31 mouse cellular contexts compared by ENCODE assay signal in genomic region chr13:63735739-63736138, GRCm38 (mm10).
DNase-seq lines count a peak whose midpoint lies in the region; ATAC-seq and TF ChIP-seq lines count a peak whose summit lies in the region.
"Had no signal": no experiment of that assay in that cellular context is flagged by ENCODE, and none has a peak within 500 bp of the region (broad histone marks: within the 10 kb centered on the region; RNA-seq: fewer than 3 reads in every experiment).

No protein-coding gene starts in this region.

- ATAC-seq in limb, embryonic 14.5 days (ENCODE audit: low FRiP score, low read depth): no peak
- no peak for ATAC-seq in embryonic facial prominence, embryonic 13.5 days (ENCODE audit: insufficient number of reproducible peaks, insufficient read depth, low FRiP score, low TSS enrichment, low read depth)
- no peak for ATAC-seq in monocyte, adult 5-6 weeks (replicated peaks; ENCODE audit: insufficient number of reproducible peaks, low FRiP score, low TSS enrichment, poor library complexity, severe bottlenecking)
- ATAC-seq: forebrain, embryonic 13.5 days; forebrain, embryonic 16.5 days; hindbrain, postnatal 0 days; inflammation-experienced regulatory T-cells, adult 6 months; intestine, embryonic 16.5 days; Patski had no signal

- DNase-seq in limb, embryonic 14.5 days (ENCODE audit: low spot score): peak; percentile 31
- DNase-seq in limb, embryonic 10.5 days (ENCODE audit: low spot score): no peak
- DNase-seq in thymus, postnatal 14 days: no peak
- DNase-seq in lung, postnatal 4 days: no peak
- DNase-seq: adrenal gland, postnatal 10 days; cerebellum, adult 11 months; cerebellum, adult 2 months; cerebellum, postnatal 10 days; cerebellum, postnatal 36 days; embryo, embryonic 11 days; gastrocnemius, adult 2 months; gastrocnemius, postnatal 14 days; heart, adult 18-20 months; heart, postnatal 10 days; heart, postnatal 4 days; kidney, adult 18-20 months had no signal

- no peak for TF ChIP-seq CTCF in embryonic fibroblast, embryonic 13.5 days (IDR thresholded peaks at IDR 0.05; ENCODE audit: borderline replicate concordance, insufficient read depth, low read length)

- no peak for TF ChIP-seq POLR2A in limb, embryonic 14.5 days (IDR thresholded peaks at IDR 0.05; ENCODE audit: borderline replicate concordance, extremely low read depth, insufficient read depth, insufficient read length)
- no peak for TF ChIP-seq POLR2A in embryonic fibroblast, embryonic 13.5 days (IDR thresholded peaks at IDR 0.05; ENCODE audit: low read depth, low read length)

- H3K36me3 ChIP-seq in limb, embryonic 14.5 days (ENCODE audit: control insufficient read depth, insufficient read depth, low read length): no peaks in the 10 kb centered on the region
- no peaks in the 10 kb centered on the region for H3K36me3 ChIP-seq in limb, embryonic 10.5 days
- no peaks in the 10 kb centered on the region for H3K36me3 ChIP-seq in embryonic facial prominence, embryonic 13.5 days
- H3K36me3 ChIP-seq: embryonic facial prominence, embryonic 12.5 days; forebrain, embryonic 10.5 days; heart, embryonic 12.5 days; heart, embryonic 15.5 days had no signal

- no peak overlapping the region for H3K4me3 ChIP-seq in limb, embryonic 14.5 days (replicated peaks; ENCODE audit: low read length)
- H3K4me3 ChIP-seq in limb, embryonic 10.5 days: no peak overlapping the region
- no peak overlapping the region for H3K4me3 ChIP-seq in embryonic facial prominence, embryonic 13.5 days
- H3K4me3 ChIP-seq in embryonic fibroblast, embryonic 13.5 days (ENCODE audit: insufficient read depth, low read length): no peak overlapping the region
- H3K4me3 ChIP-seq: embryonic facial prominence, embryonic 12.5 days; erythroblast, embryonic 14.5 days; forebrain, embryonic 10.5 days; forebrain, embryonic 13.5 days; gastrocnemius, adult 2 months; heart, embryonic 12.5 days; heart, embryonic 15.5 days had no signal

- H3K4me1 ChIP-seq in limb, embryonic 14.5 days (ENCODE audit: control insufficient read depth, insufficient read depth, low read length): no peaks in the 10 kb centered on the region
- H3K4me1 ChIP-seq in limb, embryonic 10.5 days: peaks cover 3% of the 10 kb centered on the region; the same call in 1 of the 2 replicates
- peaks cover 4% of the 10 kb centered on the region for H3K4me1 ChIP-seq in embryonic facial prominence, embryonic 13.5 days
- H3K4me1 ChIP-seq in embryonic fibroblast, embryonic 13.5 days (ENCODE audit: control insufficient read depth, insufficient read depth, low read length): peaks cover 7% of the 10 kb centered on the region
- H3K4me1 ChIP-seq: embryonic facial prominence, embryonic 12.5 days; forebrain, embryonic 10.5 days; forebrain, embryonic 13.5 days; heart, embryonic 12.5 days; heart, embryonic 15.5 days had no signal

- 44% methylated on average over 5 of the region's 5 CpGs for WGBS in limb, embryonic 14.5 days
- WGBS in limb, embryonic 10.5 days: 76% methylated on average over 5 of the region's 5 CpGs
- WGBS in embryonic facial prominence, embryonic 13.5 days: 30% methylated on average over 5 of the region's 5 CpGs

- no peaks in the 10 kb centered on the region for H3K27me3 ChIP-seq in limb, embryonic 14.5 days (ENCODE audit: control insufficient read depth, insufficient read depth, low read length)
- no peaks in the 10 kb centered on the region for H3K27me3 ChIP-seq in limb, embryonic 10.5 days (ENCODE audit: low read depth, poor library complexity, severe bottlenecking)
- no peaks in the 10 kb centered on the region for H3K27me3 ChIP-seq in embryonic facial prominence, embryonic 13.5 days
- H3K27me3 ChIP-seq: embryonic facial prominence, embryonic 12.5 days; forebrain, embryonic 13.5 days; heart, embryonic 12.5 days; heart, embryonic 15.5 days; Patski had no signal

- no peak overlapping the region for H3K9ac ChIP-seq in limb, embryonic 14.5 days (ENCODE audit: low read depth, low read length, severe bottlenecking)
- H3K9ac ChIP-seq in embryonic facial prominence, embryonic 13.5 days: no peak overlapping the region
- H3K9ac ChIP-seq: embryonic facial prominence, embryonic 12.5 days; forebrain, embryonic 13.5 days; heart, embryonic 12.5 days; heart, embryonic 15.5 days; hindbrain, embryonic 14.5 days had no signal

- no peak overlapping the region for H3K27ac ChIP-seq in limb, embryonic 14.5 days (replicated peaks; ENCODE audit: low read depth, low read length)
- H3K27ac ChIP-seq in limb, embryonic 10.5 days: no peak overlapping the region
- H3K27ac ChIP-seq in embryonic facial prominence, embryonic 13.5 days: peak overlapping the region; percentile 30
- peak overlapping the region; percentile 28 for H3K27ac ChIP-seq in embryonic fibroblast, embryonic 13.5 days (ENCODE audit: insufficient read depth, low read length)
- H3K27ac ChIP-seq: embryonic facial prominence, embryonic 12.5 days; forebrain, embryonic 10.5 days; forebrain, embryonic 13.5 days; gastrocnemius, adult 2 months; heart, embryonic 15.5 days; hindbrain, embryonic 14.5 days; hindbrain, postnatal 0 days had no signal

- H3K9me3 ChIP-seq in limb, embryonic 14.5 days (ENCODE audit: control insufficient read depth, low read length): no peaks in the 10 kb centered on the region
- no peaks in the 10 kb centered on the region for H3K9me3 ChIP-seq in limb, embryonic 10.5 days (replicated peaks)
- peaks cover 4% of the 10 kb centered on the region; the same call in 1 of the 2 replicates for H3K9me3 ChIP-seq in embryonic facial prominence, embryonic 13.5 days
- H3K9me3 ChIP-seq: embryonic facial prominence, embryonic 12.5 days; forebrain, embryonic 13.5 days; heart, embryonic 15.5 days had no signal

- H3K4me2 ChIP-seq in limb, embryonic 14.5 days (replicated peaks; ENCODE audit: low read depth, low read length, severe bottlenecking): no peak overlapping the region
- H3K4me2 ChIP-seq in embryonic facial prominence, embryonic 13.5 days: no peak overlapping the region; the same call in 1 of the 2 replicates
- H3K4me2 ChIP-seq: embryonic facial prominence, embryonic 12.5 days; forebrain, embryonic 13.5 days; heart, embryonic 12.5 days; heart, embryonic 15.5 days; hindbrain, embryonic 14.5 days had no signal

Comparison
In these comparisons a context has a peak if more than half of its experiments do, and no peak if none do; other contexts are left out.
1. H3K27ac ChIP-seq: peak in embryonic facial prominence, embryonic 13.5 days (single experiment) and embryonic fibroblast, embryonic 13.5 days (single experiment); none in limb, embryonic 14.5 days (single experiment) and limb, embryonic 10.5 days (single experiment).